Mouse (Mus musculus): ENCODE measurements around the gene Ttc7b. TPM values are rescaled to one million over a fixed set of nuclear protein-coding genes. Genes with fewer than 3 reads are reported as not detected.
A peak's percentile ranks its signal among the peaks of the same experiment; 100 is the strongest.

The Ttc7b gene
- total RNA-seq, 2 experiments from 2014 or later, result 87.5 to 91.4 TPM

GRCm38 (mm10) chr12:100391890-100392289 lies 128.7 kb downstream of the Ttc7b start:
- DNase-seq (ENCODE audit: low spot score in 2 of 2), result no peak

GRCm38 (mm10) chr12:100389878-100390710 lies 130.5 kb downstream of the Ttc7b start:
- no peak for DNase-seq (ENCODE audit: low spot score in 2 of 2)

- no peak for DNase-seq (ENCODE audit: low spot score in 2 of 2)
Measured at GRCm38 (mm10) chr12:100386259-100386658, 134.4 kb downstream of the Ttc7b start.

GRCm38 (mm10) chr12:100382526-100382925 lies 138.1 kb downstream of the Ttc7b start:
- peak in 1 of 2 experiments; percentile 36 for DNase-seq (ENCODE audit: low spot score in 2 of 2)

GRCm38 (mm10) chr12:100381941-100382340 lies 138.7 kb downstream of the Ttc7b start:
- no peak for DNase-seq (ENCODE audit: low spot score in 2 of 2)

GRCm38 (mm10) chr12:100380697-100381291 lies 139.8 kb downstream of the Ttc7b start:
- no peak for DNase-seq (ENCODE audit: low spot score in 2 of 2)

GRCm38 (mm10) chr12:100379833-100380232 lies 140.8 kb downstream of the Ttc7b start:
- DNase-seq (ENCODE audit: low spot score in 2 of 2), result no peak

GRCm38 (mm10) chr12:100378266-100378665 lies 142.4 kb downstream of the Ttc7b start:
- no peak for DNase-seq (ENCODE audit: low spot score in 2 of 2)

GRCm38 (mm10) chr12:100377791-100378190 lies 142.8 kb downstream of the Ttc7b start:
- DNase-seq (ENCODE audit: low spot score in 2 of 2), result no peak

- DNase-seq (ENCODE audit: low spot score in 2 of 2), result no peak
Measured at GRCm38 (mm10) chr12:100375801-100376200, 144.8 kb downstream of the Ttc7b start.

GRCm38 (mm10) chr12:100372785-100373184 lies 147.8 kb downstream of the Ttc7b start:
- no peak for DNase-seq (ENCODE audit: low spot score in 2 of 2)

- DNase-seq (ENCODE audit: low spot score in 2 of 2), result no peak
Measured at GRCm38 (mm10) chr12:100372015-100372414, 148.6 kb downstream of the Ttc7b start.

GRCm38 (mm10) chr12:100369786-100370185 lies 150.8 kb downstream of the Ttc7b start:
- DNase-seq (ENCODE audit: low spot score in 2 of 2), result no peak

GRCm38 (mm10) chr12:100369220-100369619 lies 151.4 kb downstream of the Ttc7b start:
- no peak for DNase-seq (ENCODE audit: low spot score in 2 of 2)

- no peak for DNase-seq (ENCODE audit: low spot score in 2 of 2)
Measured at GRCm38 (mm10) chr12:100361330-100361729, 159.3 kb downstream of the Ttc7b start.

GRCm38 (mm10) chr12:100358040-100358620 lies 162.5 kb downstream of the Ttc7b start:
- no peak for DNase-seq (ENCODE audit: low spot score in 2 of 2)

GRCm38 (mm10) chr12:100356407-100356806 lies 164.2 kb downstream of the Ttc7b start:
- DNase-seq (ENCODE audit: low spot score in 2 of 2), result no peak

GRCm38 (mm10) chr12:100355565-100355964 lies 165.1 kb downstream of the Ttc7b start:
- DNase-seq (ENCODE audit: low spot score in 2 of 2), result no peak

- DNase-seq (ENCODE audit: low spot score in 2 of 2), result peak in 1 of 2 experiments; percentile 39
Measured at GRCm38 (mm10) chr12:100353954-100354353, 166.7 kb downstream of the Ttc7b start.

GRCm38 (mm10) chr12:100353075-100353782 lies 167.4 kb downstream of the Ttc7b start:
- no peak for DNase-seq (ENCODE audit: low spot score in 2 of 2)

GRCm38 (mm10) chr12:100352094-100352493 lies 168.5 kb downstream of the Ttc7b start:
- DNase-seq (ENCODE audit: low spot score in 2 of 2), result no peak

Data from adrenal gland, adult 18-20 months (tissue).